Mouse (Mus musculus): Measurements from ENCODE around the gene Canx. TPM values are rescaled to one million over a fixed set of nuclear protein-coding genes. Genes with fewer than 3 reads are reported as not detected.

Canx gene
- polyA plus RNA-seq, 1 experiment from 2014 or later = 190 TPM

DNA sequence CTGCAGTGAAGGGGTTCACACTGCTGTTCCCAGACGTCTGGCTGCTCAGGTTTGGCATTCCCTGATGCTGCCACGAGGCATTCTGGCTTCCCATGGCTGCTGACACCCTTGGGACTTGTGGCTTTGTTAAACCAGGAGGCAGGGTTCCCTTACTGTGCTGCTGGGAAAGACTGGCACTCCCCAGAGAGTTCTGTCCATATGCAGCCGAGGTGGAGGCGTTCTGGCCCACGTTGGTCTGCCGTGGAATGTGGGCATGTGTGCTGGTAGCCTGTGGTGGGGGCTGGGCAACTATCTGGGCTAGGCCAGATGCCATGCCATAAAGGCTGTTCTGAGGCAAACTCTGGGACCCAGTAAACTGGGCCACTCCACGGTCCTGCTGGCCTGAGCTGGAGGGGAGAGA lies 67.2 kb downstream of the Canx start:
- WGBS = 93% methylated on average over 7 of the region's 7 CpGs
- Histone ChIP-seq H3K9ac (ENCODE audit: low read length) (no peak overlapping the region), H3K4me1 (ENCODE audit: control insufficient read depth, insufficient read depth, low read length) (no peaks in the 10 kb centered on the region), H3K4me3 (ENCODE audit: low read depth, low read length) (no peak overlapping the region), H3K27me3 (replicated peaks; ENCODE audit: control insufficient read depth, insufficient read depth, low read length) (no peaks in the 10 kb centered on the region), H3K36me3 (ENCODE audit: control insufficient read depth, insufficient read depth, low read length) (peaks cover 81% of the 10 kb centered on the region), H3K27ac (ENCODE audit: low read depth, low read length) (no peak overlapping the region), H3K9me3 (replicated peaks; ENCODE audit: control insufficient read depth, low read length) (no peaks in the 10 kb centered on the region), H3K4me2 (ENCODE audit: low read length) (no peak overlapping the region)
- DNase-seq (ENCODE audit: low spot score) = no peak
- no peak for ATAC-seq

DNA sequence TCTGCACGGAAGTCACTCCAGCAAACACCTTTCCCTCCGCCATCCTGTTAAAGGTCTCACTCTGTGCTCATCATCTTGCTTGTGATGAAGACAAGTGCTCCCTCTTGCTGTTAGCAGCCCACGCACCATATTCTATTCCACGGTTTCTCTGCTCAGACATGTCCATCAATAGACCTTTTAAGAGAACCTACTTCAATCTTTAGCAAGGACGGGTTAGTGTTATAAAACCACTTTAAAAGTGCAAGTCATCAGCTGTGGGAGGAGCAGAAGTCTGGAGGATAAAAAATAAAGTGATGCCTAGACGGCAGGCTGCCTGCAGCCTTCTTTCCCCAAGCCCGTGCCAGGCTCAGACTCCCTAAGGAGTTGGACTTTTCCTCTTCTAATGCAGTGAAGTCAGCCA lies 68.9 kb downstream of the Canx start:
- WGBS = 90% methylated on average over 7 of the region's 7 CpGs

DNA sequence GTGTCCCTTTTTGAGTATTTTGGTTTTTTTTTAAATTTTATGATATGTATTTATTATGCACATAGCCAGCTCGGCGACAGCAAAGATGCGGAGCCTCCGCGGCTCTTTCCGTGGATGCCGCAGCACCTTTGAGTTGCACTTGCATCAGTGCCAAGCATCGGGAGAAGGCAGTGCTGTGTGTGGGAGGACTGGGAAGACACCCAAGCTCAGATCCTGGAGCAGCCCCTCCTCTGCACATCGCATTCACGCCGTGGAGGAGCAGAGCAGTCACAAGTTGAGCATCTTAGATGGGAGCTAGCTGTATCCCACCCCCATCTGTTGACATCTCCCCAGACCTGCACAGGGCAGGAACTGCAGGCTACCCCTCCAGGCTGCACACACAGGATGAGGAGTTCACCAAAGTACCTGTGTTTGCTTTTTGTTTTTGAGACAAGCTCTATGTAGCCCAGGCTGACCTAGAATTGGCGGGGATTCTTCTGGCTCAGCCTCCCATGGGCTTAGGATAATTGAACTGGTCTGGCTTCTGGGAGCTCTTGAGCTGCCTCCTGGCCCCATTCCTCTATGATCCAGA lies 71.4 kb downstream of the Canx start:
- peak; percentile 64; the same call in 1 of the 2 replicates for ATAC-seq
- Histone ChIP-seq H3K4me1 (ENCODE audit: control insufficient read depth, insufficient read depth, low read length) (no peaks in the 10 kb centered on the region), H3K36me3 (ENCODE audit: control insufficient read depth, insufficient read depth, low read length) (peaks cover 40% of the 10 kb centered on the region), H3K27ac (ENCODE audit: low read depth, low read length) (no peak overlapping the region), H3K9me3 (replicated peaks; ENCODE audit: control insufficient read depth, low read length) (no peaks in the 10 kb centered on the region), H3K27me3 (replicated peaks; ENCODE audit: control insufficient read depth, insufficient read depth, low read length) (no peaks in the 10 kb centered on the region), H3K9ac (ENCODE audit: low read length) (no peak overlapping the region), H3K4me2 (ENCODE audit: low read length) (no peak overlapping the region), H3K4me3 (ENCODE audit: low read depth, low read length) (no peak overlapping the region)
- 77% methylated on average over 12 of the region's 12 CpGs for WGBS
- peak; percentile 59 for DNase-seq (ENCODE audit: low spot score)

More for the DNA sequence above, 68.9 kb downstream of the Canx start:
- no peak overlapping the region for H3K9ac ChIP-seq (ENCODE audit: low read length)
- H3K36me3 ChIP-seq (ENCODE audit: control insufficient read depth, insufficient read depth, low read length) = peaks cover 64% of the 10 kb centered on the region
- ATAC-seq (no peak), DNase-seq (ENCODE audit: low spot score) (no peak)
- H3K4me3 ChIP-seq (ENCODE audit: low read depth, low read length) = no peak overlapping the region
- H3K4me1 ChIP-seq (ENCODE audit: control insufficient read depth, insufficient read depth, low read length) = no peaks in the 10 kb centered on the region
- H3K9me3 ChIP-seq (replicated peaks; ENCODE audit: control insufficient read depth, low read length) = no peaks in the 10 kb centered on the region
- H3K27ac ChIP-seq (ENCODE audit: low read depth, low read length) = no peak overlapping the region
- no peak overlapping the region for H3K4me2 ChIP-seq (ENCODE audit: low read length)
- no peaks in the 10 kb centered on the region for H3K27me3 ChIP-seq (replicated peaks; ENCODE audit: control insufficient read depth, insufficient read depth, low read length)

DNA sequence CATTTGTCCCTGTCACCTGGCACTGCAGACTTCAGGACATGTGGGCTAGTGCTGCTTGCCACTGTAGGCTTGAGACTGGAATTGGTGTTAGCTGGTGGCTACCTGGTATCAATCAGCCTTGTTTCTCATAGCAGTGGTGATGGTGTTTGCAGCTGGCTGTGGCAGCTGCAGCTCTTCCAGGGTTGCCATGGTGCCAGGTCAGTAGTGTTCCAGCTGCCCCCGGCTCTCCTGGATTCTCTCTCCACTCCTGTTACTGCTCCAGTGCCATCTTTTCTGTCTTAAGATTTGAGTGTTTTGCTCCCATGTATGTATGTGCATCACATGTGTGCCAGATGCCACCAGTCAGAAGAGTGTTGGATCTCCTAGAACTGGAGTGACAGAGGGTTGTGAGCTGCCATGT lies 72.1 kb downstream of the Canx start:
- H3K4me2 ChIP-seq (ENCODE audit: low read length) = no peak overlapping the region
- DNase-seq (ENCODE audit: low spot score) = no peak
- ATAC-seq = peak; percentile 33; the same call in 1 of the 2 replicates
- H3K9ac ChIP-seq (ENCODE audit: low read length) = no peak overlapping the region
- peaks cover 33% of the 10 kb centered on the region for H3K36me3 ChIP-seq (ENCODE audit: control insufficient read depth, insufficient read depth, low read length)
- H3K4me1 ChIP-seq (ENCODE audit: control insufficient read depth, insufficient read depth, low read length) = no peaks in the 10 kb centered on the region
- no peaks in the 10 kb centered on the region for H3K27me3 ChIP-seq (replicated peaks; ENCODE audit: control insufficient read depth, insufficient read depth, low read length)
- H3K9me3 ChIP-seq (replicated peaks; ENCODE audit: control insufficient read depth, low read length) = no peaks in the 10 kb centered on the region
- no peak overlapping the region for H3K4me3 ChIP-seq (ENCODE audit: low read depth, low read length)
- WGBS = 69% methylated on average over 1 of the region's 1 CpGs
- no peak overlapping the region for H3K27ac ChIP-seq (ENCODE audit: low read depth, low read length)

DNA sequence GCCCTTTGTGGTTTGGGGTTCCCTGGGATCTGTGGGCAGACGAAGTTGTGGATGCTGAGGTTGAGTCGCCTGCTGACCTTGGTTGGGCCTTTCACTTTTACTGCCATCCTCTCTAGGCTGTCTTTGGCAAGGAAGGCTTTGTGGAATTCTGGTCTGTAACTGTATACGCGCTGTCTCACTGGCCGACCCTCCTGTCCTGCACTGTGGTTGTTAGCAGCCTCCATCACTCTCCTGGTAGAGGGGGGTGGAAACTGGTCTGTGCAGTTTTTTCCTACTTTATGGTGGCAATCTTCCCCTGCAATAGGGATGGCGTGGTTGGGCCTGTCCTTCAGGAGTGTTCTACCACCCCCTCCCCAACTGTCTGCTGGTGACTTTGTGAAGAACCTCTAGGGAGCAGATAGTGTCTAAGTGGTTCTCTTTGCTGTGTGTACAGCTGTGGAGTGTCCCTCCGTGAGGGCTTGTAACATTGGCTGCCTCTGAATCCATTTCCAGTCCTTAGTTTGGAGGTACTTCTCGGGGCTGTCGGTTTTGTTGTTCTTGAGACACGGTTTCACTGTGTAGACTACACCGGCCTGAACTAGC lies 72.7 kb downstream of the Canx start:
- ATAC-seq (no peak), DNase-seq (ENCODE audit: low spot score) (no peak)
- Histone ChIP-seq H3K27me3 (replicated peaks; ENCODE audit: control insufficient read depth, insufficient read depth, low read length) (no peaks in the 10 kb centered on the region), H3K9ac (ENCODE audit: low read length) (no peak overlapping the region), H3K4me3 (ENCODE audit: low read depth, low read length) (no peak overlapping the region), H3K36me3 (ENCODE audit: control insufficient read depth, insufficient read depth, low read length) (peaks cover 27% of the 10 kb centered on the region), H3K4me1 (ENCODE audit: control insufficient read depth, insufficient read depth, low read length) (no peaks in the 10 kb centered on the region), H3K9me3 (replicated peaks; ENCODE audit: control insufficient read depth, low read length) (no peaks in the 10 kb centered on the region), H3K4me2 (ENCODE audit: low read length) (no peak overlapping the region), H3K27ac (ENCODE audit: low read depth, low read length) (no peak overlapping the region)
- 90% methylated on average over 11 of the region's 11 CpGs for WGBS

DNA sequence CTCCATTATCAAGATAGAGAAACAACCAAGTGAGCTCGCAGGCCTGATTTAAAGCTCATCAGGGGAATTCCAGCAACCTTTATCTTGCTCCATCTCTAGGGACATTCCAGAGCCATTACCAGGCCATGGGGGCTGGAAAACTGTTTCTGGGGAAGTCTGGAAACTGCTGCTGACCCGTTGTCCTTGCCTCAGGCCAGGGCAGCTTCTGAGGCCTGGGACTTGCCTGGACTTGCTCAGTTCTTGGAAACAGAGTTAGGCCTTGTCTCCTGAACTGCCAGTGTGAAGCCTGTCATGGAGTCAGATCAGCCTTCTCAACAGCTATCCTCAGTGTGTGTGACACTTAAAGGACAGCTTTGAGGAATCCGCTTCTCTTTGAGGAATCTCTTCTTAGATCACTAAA lies 73.3 kb downstream of the Canx start:
- Histone ChIP-seq H3K4me2 (ENCODE audit: low read length) (no peak overlapping the region), H3K9ac (ENCODE audit: low read length) (no peak overlapping the region), H3K4me3 (ENCODE audit: low read depth, low read length) (no peak overlapping the region), H3K9me3 (replicated peaks; ENCODE audit: control insufficient read depth, low read length) (no peaks in the 10 kb centered on the region), H3K4me1 (ENCODE audit: control insufficient read depth, insufficient read depth, low read length) (no peaks in the 10 kb centered on the region), H3K36me3 (ENCODE audit: control insufficient read depth, insufficient read depth, low read length) (peaks cover 21% of the 10 kb centered on the region), H3K27ac (ENCODE audit: low read depth, low read length) (no peak overlapping the region), H3K27me3 (replicated peaks; ENCODE audit: control insufficient read depth, insufficient read depth, low read length) (no peaks in the 10 kb centered on the region)
- 74% methylated on average over 3 of the region's 3 CpGs for WGBS
- ATAC-seq (no peak), DNase-seq (ENCODE audit: low spot score) (no peak)

DNA sequence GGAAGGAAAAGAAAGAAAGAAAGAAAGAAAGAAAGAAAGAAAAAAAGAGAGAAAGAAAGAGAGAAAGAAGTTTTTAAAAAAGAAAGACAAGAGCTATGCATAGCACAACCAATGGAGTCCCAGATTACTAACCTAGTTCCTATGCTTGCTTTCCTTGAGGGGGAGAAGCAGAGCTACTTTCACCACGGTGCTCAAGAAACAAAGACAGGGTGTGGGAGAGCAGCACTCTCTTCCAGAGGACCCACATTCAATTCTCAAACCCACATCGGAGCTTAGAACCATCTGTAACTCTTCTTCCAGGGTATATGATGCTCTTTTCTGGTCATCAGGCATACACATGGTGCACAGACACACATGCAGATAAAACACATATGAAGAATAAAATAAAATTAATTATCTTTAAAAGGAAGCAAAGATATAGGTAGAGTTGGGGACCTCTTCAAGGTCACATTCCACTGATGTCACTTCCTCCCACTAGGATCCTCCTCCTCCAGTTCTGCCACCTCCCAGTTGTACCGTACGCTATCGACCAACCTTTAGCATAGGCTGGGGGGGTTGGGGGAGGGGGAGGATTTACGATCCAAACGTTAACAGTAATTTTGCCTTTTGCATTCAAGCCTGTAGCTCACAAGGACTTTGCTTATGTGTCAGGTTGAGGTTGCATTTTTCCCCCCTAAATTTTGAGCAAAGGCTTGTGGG lies 76.9 kb downstream of the Canx start:
- Histone ChIP-seq H3K4me1 (ENCODE audit: control insufficient read depth, insufficient read depth, low read length) (no peaks in the 10 kb centered on the region), H3K27ac (ENCODE audit: low read depth, low read length) (no peak overlapping the region), H3K27me3 (replicated peaks; ENCODE audit: control insufficient read depth, insufficient read depth, low read length) (no peaks in the 10 kb centered on the region), H3K9me3 (replicated peaks; ENCODE audit: control insufficient read depth, low read length) (no peaks in the 10 kb centered on the region), H3K36me3 (ENCODE audit: control insufficient read depth, insufficient read depth, low read length) (no peaks in the 10 kb centered on the region), H3K9ac (ENCODE audit: low read length) (no peak overlapping the region), H3K4me2 (ENCODE audit: low read length) (no peak overlapping the region), H3K4me3 (ENCODE audit: low read depth, low read length) (no peak overlapping the region)
- ATAC-seq (no peak), DNase-seq (ENCODE audit: low spot score) (no peak)
- 81% methylated on average over 7 of the region's 7 CpGs for WGBS

DNA sequence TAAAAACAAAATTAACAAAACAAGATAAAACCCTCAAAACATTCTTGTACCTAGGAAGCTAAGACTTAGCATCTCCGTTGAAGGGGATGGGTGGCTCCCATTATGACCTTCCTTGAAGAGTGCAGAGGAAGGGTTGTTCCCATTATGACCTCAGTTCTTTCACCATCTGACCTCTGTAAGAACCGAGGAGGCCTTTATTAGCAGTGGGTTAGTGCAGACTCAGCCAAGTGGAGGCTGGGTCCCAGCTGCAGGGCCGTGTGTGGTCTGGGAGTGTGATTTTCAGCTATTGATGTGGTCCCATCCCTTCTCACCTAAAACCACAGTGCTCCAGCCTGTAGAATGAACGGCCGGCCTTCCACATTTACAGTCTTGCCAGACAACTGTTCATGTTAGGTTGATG lies 80.2 kb downstream of the Canx start:
- ATAC-seq = no peak
- Histone ChIP-seq H3K27me3 (replicated peaks; ENCODE audit: control insufficient read depth, insufficient read depth, low read length) (no peaks in the 10 kb centered on the region), H3K9ac (ENCODE audit: low read length) (no peak overlapping the region), H3K4me1 (ENCODE audit: control insufficient read depth, insufficient read depth, low read length) (no peaks in the 10 kb centered on the region), H3K4me2 (ENCODE audit: low read length) (no peak overlapping the region), H3K36me3 (ENCODE audit: control insufficient read depth, insufficient read depth, low read length) (no peaks in the 10 kb centered on the region), H3K4me3 (ENCODE audit: low read depth, low read length) (no peak overlapping the region), H3K9me3 (replicated peaks; ENCODE audit: control insufficient read depth, low read length) (no peaks in the 10 kb centered on the region), H3K27ac (ENCODE audit: low read depth, low read length) (no peak overlapping the region)
- DNase-seq (ENCODE audit: low spot score) = no peak
- WGBS = 81% methylated on average over 5 of the region's 5 CpGs

All from forebrain, embryonic 14.5 days (tissue).